Mouse (Mus musculus) hindbrain, postnatal 0 days (tissue): Measurements from ENCODE around the gene Erc2. TPM values are rescaled to one million over a fixed set of nuclear protein-coding genes. Genes with fewer than 3 reads are reported as not detected.
A peak's percentile ranks its signal among the peaks of the same experiment; 100 is the strongest.

Experiments used
- ATAC-seq: fragments of 200-750 bp; cut with Nextera tagmentation; 2 replicates; pipeline ENCODE4 v1.8.0; 2017; ENCODE audit warnings: mild to moderate bottlenecking, moderate TSS enrichment, moderate library complexity
- DNase-seq: peaks from one replicate; pipeline ENCODE4 v3.0.0-alpha.2; 2015; ENCODE audit warnings: low spot score
- H3K27ac ChIP-seq: fragments of 300-500 bp; sonication (generic); 2 replicates; pipeline ENCODE4 v1.5.1; 2014; ENCODE audit warnings: mild to moderate bottlenecking
- H3K27me3 ChIP-seq: fragments of 300-500 bp; sonication (generic); 2 replicates; pipeline ENCODE4 v1.6.1; 2014; ENCODE audit warnings: low read length, mixed read lengths; ENCODE audit not compliant: insufficient read depth
- H3K36me3 ChIP-seq: fragments of 300-500 bp; sonication (generic); 2 replicates; pipeline ENCODE4 v1.6.1; 2014; ENCODE audit warnings: low read length, mixed read lengths; ENCODE audit not compliant: insufficient read depth
- H3K4me1 ChIP-seq: fragments of 300-500 bp; sonication (generic); 2 replicates; pipeline ENCODE4 v1.6.1; 2014; ENCODE audit warnings: antibody characterized with exemption, low read length, mixed read lengths; ENCODE audit not compliant: insufficient read depth
- H3K4me2 ChIP-seq: fragments of 300-500 bp; sonication (generic); 2 replicates; pipeline ENCODE4 v1.6.1; 2014; ENCODE audit warnings: low read depth, mild to moderate bottlenecking, low read length, moderate library complexity, mixed read lengths
- H3K4me3 ChIP-seq: fragments of 300-500 bp; sonication (generic); 2 replicates; pipeline ENCODE4 v1.5.1; 2014; ENCODE audit warnings: low read length
- H3K9ac ChIP-seq: fragments of 300-500 bp; sonication (generic); replicated peaks from 2 replicates; pipeline ENCODE4 v1.6.1; 2014; ENCODE audit warnings: mild to moderate bottlenecking, low read length, moderate library complexity, mixed read lengths
- H3K9me3 ChIP-seq: fragments of 300-500 bp; sonication (generic); 2 replicates; pipeline ENCODE4 v1.6.1; 2016; ENCODE audit warnings: low read length, mixed read lengths
- CTCF ChIP-seq: IDR thresholded peaks from 2 replicates; pipeline ENCODE4 v1.5.1; 2016; ENCODE audit warnings: antibody characterized with exemption, control low read depth, low read depth
- WGBS: fragments of 180-500 bp; shearing (Covaris S2); extraction: QIAGEN DNeasy Blood & Tissue Kit; methylation state at CpG from one replicate; pipeline ENCODE4 v1.1.7; 2014; 5-methylcytosine and 5-hydroxymethylcytosine counted together
- polyA plus RNA-seq: library from polyadenylated mRNA; unstranded; fragments of >200 nt; fragmentation: Nextera tagmentation; extraction: Ambion mirVana; gene quantifications from 2 replicates; pipeline ENCODE4 v1.2.1, GENCODE M21; 2015
- total RNA-seq: library from RNA; depleted of rRNA; stranded (reverse); fragments of >200 nt; gene quantifications from 2 replicates; pipeline ENCODE4 v1.2.3, GENCODE M21; 2014

The Erc2 gene
- total and polyA plus RNA-seq, 2 experiments from 2014 or later, result 71.0 to 104 TPM

DNA sequence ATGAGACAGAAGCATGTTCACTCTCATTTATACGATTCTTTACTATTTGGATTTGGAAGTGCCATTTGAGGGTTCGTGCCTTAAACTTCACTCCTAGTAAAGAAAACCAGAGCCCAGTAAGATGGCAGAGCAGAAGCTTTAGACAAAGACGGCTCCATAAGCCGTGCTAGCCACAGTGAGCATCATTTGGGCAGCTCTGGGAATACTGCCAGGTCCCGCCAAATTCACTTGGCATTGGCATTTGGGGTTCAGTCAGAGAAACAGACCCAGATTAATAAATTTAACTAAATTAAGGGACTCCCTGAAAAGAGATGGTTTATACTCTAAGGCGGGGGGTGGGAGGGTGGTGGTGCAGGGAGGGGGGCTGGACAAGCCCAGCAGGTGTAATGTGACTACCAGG is 401.0 kb downstream of the Erc2 start:
- Histone ChIP-seq H3K4me2 (no peak overlapping the region), H3K4me1 (no peaks in the 10 kb centered on the region), H3K27ac (no peak overlapping the region), H3K4me3 (no peak overlapping the region), H3K9ac (no peak overlapping the region), H3K27me3 (no peaks in the 10 kb centered on the region), H3K9me3 (no peaks in the 10 kb centered on the region), H3K36me3 (no peaks in the 10 kb centered on the region)
- DNase-seq, result peak; percentile 43
- 51% methylated on average over 6 of the region's 6 CpGs for WGBS
- no peak for ATAC-seq
- TF ChIP-seq CTCF, result no peak

GRCm38 (mm10) chr14:28030870-28031269 is 408.6 kb downstream of the Erc2 start:
- Histone ChIP-seq H3K27ac (no peak overlapping the region), H3K4me3 (no peak overlapping the region), H3K4me2 (no peak overlapping the region), H3K9ac (no peak overlapping the region), H3K9me3 (no peaks in the 10 kb centered on the region), H3K36me3 (no peaks in the 10 kb centered on the region), H3K27me3 (no peaks in the 10 kb centered on the region), H3K4me1 (no peaks in the 10 kb centered on the region)
- no peak for TF ChIP-seq CTCF
- WGBS, result 34% methylated on average over 1 of the region's 1 CpGs
- DNase-seq, result peak; percentile 78
- ATAC-seq, result no peak

DNA sequence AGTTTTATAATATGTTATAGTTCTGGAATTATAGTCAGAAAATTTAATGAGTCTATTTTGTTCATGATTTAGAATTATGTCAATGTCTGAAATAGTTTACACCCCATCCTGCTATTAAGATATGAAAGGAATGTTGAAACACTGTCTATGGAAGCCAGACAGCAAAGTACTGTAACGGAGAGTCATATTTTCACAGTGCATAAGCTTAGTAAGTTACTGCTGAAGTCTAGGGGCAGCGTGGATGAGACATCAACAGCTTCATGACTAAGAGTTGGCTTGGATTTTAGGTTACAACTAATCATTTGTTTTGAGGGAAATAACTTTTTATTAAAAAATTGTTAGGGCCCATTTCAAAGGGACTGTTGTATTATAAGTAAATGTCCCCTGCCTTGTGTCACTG is 412.8 kb downstream of the Erc2 start:
- 84% methylated on average over 2 of the region's 2 CpGs for WGBS
- no peaks in the 10 kb centered on the region for H3K36me3 ChIP-seq
- H3K4me3 ChIP-seq, result no peak overlapping the region
- H3K4me1 ChIP-seq, result no peaks in the 10 kb centered on the region
- no peaks in the 10 kb centered on the region for H3K27me3 ChIP-seq
- no peak for DNase-seq
- no peaks in the 10 kb centered on the region for H3K9me3 ChIP-seq
- no peak for ATAC-seq
- no peak for TF ChIP-seq CTCF
- no peak overlapping the region for H3K4me2 ChIP-seq
- no peak overlapping the region for H3K27ac ChIP-seq
- H3K9ac ChIP-seq, result no peak overlapping the region

GRCm38 (mm10) chr14:28043095-28043494 is 420.9 kb downstream of the Erc2 start:
- H3K27ac ChIP-seq, result no peak overlapping the region
- H3K36me3 ChIP-seq, result no peaks in the 10 kb centered on the region; the same call in 1 of the 2 replicates
- ATAC-seq (no peak), DNase-seq (no peak)
- no peaks in the 10 kb centered on the region for H3K4me1 ChIP-seq
- no peak for TF ChIP-seq CTCF
- no peak overlapping the region for H3K9ac ChIP-seq
- 63% methylated on average over 4 of the region's 4 CpGs for WGBS
- H3K27me3 ChIP-seq, result no peaks in the 10 kb centered on the region
- no peak overlapping the region for H3K4me2 ChIP-seq
- no peak overlapping the region for H3K4me3 ChIP-seq
- H3K9me3 ChIP-seq, result no peaks in the 10 kb centered on the region

DNA sequence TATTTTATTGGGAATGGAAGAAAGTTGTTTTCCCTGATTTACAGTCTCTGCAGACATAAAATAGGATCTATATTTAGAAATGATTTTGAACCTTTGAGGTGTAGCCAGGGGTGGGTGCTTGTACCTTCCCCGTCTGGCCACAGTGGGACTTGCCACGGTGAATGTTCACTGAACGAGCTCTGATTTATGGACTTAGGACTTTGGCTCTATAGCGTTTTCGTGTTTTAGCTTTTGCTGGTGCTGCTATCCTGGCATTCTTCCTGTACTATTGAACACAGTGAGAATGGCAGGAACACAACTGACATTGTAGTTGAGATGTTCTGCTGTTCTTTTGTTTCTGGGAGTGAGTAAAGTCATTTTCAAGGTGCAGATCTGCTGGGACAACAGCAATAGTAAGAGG is 429.4 kb downstream of the Erc2 start:
- DNase-seq (no peak), ATAC-seq (no peak)
- Histone ChIP-seq H3K4me1 (no peaks in the 10 kb centered on the region), H3K9ac (no peak overlapping the region), H3K27me3 (no peaks in the 10 kb centered on the region), H3K4me3 (no peak overlapping the region), H3K36me3 (no peaks in the 10 kb centered on the region; the same call in 1 of the 2 replicates), H3K4me2 (no peak overlapping the region), H3K9me3 (no peaks in the 10 kb centered on the region), H3K27ac (no peak overlapping the region)
- TF ChIP-seq CTCF, result no peak
- 83% methylated on average over 5 of the region's 5 CpGs for WGBS

GRCm38 (mm10) chr14:28057159-28057884 is 435.1 kb downstream of the Erc2 start:
- H3K9ac ChIP-seq, result no peak overlapping the region
- no peak for TF ChIP-seq CTCF
- WGBS, result 25% methylated on average over 11 of the region's 11 CpGs
- DNase-seq (no peak), ATAC-seq (peak; percentile 40; the same call in 1 of the 2 replicates)
- H3K4me1 ChIP-seq, result no peaks in the 10 kb centered on the region
- H3K27me3 ChIP-seq, result no peaks in the 10 kb centered on the region
- no peaks in the 10 kb centered on the region for H3K9me3 ChIP-seq
- no peak overlapping the region for H3K4me3 ChIP-seq
- peak overlapping the region; percentile 61; the same call in 1 of the 2 replicates for H3K27ac ChIP-seq
- H3K4me2 ChIP-seq, result peak overlapping the region; percentile 23
- H3K36me3 ChIP-seq, result no peaks in the 10 kb centered on the region
